Mouse (Mus musculus): ENCODE data around the gene Ets2. TPM values are rescaled to one million over a fixed set of nuclear protein-coding genes. Genes with fewer than 3 reads are reported as not detected.
A peak's percentile ranks its signal among the peaks of the same experiment; 100 is the strongest.

Gene Ets2
- polyA plus RNA-seq, 1 experiment = 31.8 TPM

DNA sequence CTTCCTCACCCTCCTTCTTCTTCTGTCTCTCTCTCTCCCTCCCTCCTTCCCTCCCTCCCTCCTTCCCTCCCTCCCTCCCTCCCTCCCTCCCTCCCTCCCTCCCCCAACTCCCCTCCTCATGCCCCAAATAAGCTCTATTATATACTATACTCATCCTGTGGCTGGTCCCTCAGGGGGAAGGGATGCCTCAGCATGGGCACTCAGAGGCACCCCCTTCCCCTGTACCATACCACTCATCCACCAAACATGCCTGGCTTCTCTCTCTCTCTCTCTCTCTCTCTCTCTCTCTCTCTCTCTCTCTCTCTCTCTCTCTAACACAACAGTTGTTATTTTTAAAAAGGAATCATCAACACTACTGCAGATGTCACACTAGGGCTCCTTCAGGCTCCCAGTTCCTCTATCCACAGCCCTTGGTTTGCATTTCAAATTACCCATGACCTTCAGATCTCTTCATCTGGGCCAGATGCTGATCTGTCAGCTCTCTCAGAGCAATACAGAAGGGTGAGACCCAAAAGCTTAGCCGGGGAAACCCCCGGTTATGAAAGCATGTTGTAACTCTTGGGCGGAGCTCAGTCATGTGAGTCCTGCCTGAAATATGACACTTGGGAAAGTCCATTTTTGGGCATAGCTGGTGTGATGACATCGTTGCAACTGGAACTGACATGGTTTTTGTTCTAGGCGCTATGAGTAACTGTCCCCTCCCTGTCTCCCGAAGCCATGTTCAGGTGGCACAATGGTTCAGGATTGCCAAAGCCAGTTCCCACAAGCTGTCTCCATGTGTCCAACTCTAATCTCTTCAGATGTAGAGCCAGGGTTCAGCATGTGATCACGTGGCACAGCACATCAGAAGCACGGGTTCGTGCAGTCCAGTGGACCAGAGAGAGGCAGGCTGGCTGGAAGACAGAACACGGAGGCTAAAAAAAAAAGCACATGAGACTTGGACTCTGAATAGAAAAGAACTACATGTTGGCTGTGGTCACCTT is 26.9 kb downstream of the Ets2 start:
- H3K27me3 ChIP-seq (ENCODE audit: control insufficient read depth, insufficient read depth, low read length) = no peaks in the 10 kb centered on the region
- no peaks in the 10 kb centered on the region for H3K36me3 ChIP-seq (ENCODE audit: control insufficient read depth, insufficient read depth, low read length)
- H3K27ac ChIP-seq (ENCODE audit: insufficient read depth, low read length) = peak overlapping the region; percentile 67
- TF ChIP-seq CTCF (IDR thresholded peaks at IDR 0.05; ENCODE audit: extremely low read depth, insufficient read depth, insufficient read length, insufficient replicate concordance) (no peak), POLR2A (IDR thresholded peaks at IDR 0.05; ENCODE audit: low read depth, low read length) (no peak)
- DNase-seq (ENCODE audit: low read depth in 1 of 2, low spot score in 2 of 2) = peak; percentile 83 to 97
- H3K4me3 ChIP-seq (ENCODE audit: extremely low read depth, insufficient read depth, insufficient read length) = no peak overlapping the region
- H3K4me1 ChIP-seq (ENCODE audit: control insufficient read depth, insufficient read depth, insufficient read length) = peaks cover 13% of the 10 kb centered on the region; the same call in 1 of the 2 replicates
- 18% methylated on average over 10 of the region's 10 CpGs for WGBS

DNA sequence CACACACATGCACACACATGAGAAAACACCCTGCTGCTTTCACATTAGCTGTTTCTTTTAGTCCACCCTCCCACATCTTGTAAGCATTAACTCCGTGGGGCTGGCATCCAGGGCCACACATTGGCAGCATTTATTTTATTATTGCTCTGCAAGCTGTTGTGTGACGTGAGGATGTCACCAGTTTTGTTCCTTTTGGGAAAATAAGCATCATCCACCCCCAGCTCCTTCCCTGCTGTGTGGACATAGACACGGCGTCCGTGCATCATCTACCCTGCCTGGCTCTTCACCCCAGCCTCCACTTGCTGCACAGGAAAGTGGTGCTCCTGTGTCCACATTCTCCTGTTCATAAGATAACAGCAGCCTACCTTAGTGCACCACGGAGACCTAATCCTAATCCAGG is 27.9 kb downstream of the Ets2 start:
- Histone ChIP-seq H3K4me3 (ENCODE audit: extremely low read depth, insufficient read depth, insufficient read length) (no peak overlapping the region), H3K27me3 (ENCODE audit: control insufficient read depth, insufficient read depth, low read length) (no peaks in the 10 kb centered on the region), H3K27ac (ENCODE audit: insufficient read depth, low read length) (no peak overlapping the region), H3K36me3 (ENCODE audit: control insufficient read depth, insufficient read depth, low read length) (no peaks in the 10 kb centered on the region), H3K4me1 (ENCODE audit: control insufficient read depth, insufficient read depth, insufficient read length) (peaks cover 14% of the 10 kb centered on the region; the same call in 1 of the 2 replicates)
- no peak for TF ChIP-seq POLR2A (IDR thresholded peaks at IDR 0.05; ENCODE audit: low read depth, low read length)
- TF ChIP-seq CTCF (IDR thresholded peaks at IDR 0.05; ENCODE audit: extremely low read depth, insufficient read depth, insufficient read length, insufficient replicate concordance) = no peak
- DNase-seq (ENCODE audit: low read depth in 1 of 2, low spot score in 2 of 2) = no peak
- WGBS = 81% methylated on average over 6 of the region's 6 CpGs

DNA sequence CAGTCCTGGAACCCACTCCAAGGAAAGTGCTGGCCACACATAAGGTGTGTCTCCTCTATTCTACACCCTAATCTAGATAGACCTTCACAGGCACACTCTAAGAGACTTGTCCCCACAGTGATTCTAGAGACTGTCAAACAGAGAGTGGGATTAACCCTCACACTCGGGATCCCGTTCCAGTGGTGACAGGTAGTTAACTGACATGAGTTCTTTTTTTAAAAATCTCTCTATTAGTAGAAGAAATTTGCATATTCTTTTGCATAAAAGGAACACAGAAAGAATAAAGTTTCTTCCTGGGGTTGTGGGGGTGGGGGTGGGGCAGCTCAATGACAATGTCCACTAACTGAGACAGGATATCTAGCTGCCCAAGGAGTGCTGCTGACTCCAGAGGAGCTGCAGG is 32.9 kb downstream of the Ets2 start:
- 61% methylated on average over 2 of the region's 2 CpGs for WGBS
- Histone ChIP-seq H3K4me3 (ENCODE audit: extremely low read depth, insufficient read depth, insufficient read length) (no peak overlapping the region), H3K27me3 (ENCODE audit: control insufficient read depth, insufficient read depth, low read length) (no peaks in the 10 kb centered on the region), H3K4me1 (ENCODE audit: control insufficient read depth, insufficient read depth, insufficient read length) (peaks cover 6% of the 10 kb centered on the region; the same call in 1 of the 2 replicates), H3K27ac (ENCODE audit: insufficient read depth, low read length) (no peak overlapping the region), H3K36me3 (ENCODE audit: control insufficient read depth, insufficient read depth, low read length) (no peaks in the 10 kb centered on the region)
- DNase-seq (ENCODE audit: low read depth in 1 of 2, low spot score in 2 of 2) = no peak
- TF ChIP-seq CTCF (IDR thresholded peaks at IDR 0.05; ENCODE audit: extremely low read depth, insufficient read depth, insufficient read length, insufficient replicate concordance) = no peak
- TF ChIP-seq POLR2A (IDR thresholded peaks at IDR 0.05; ENCODE audit: low read depth, low read length) = no peak

- TF ChIP-seq CTCF (IDR thresholded peaks at IDR 0.05; ENCODE audit: extremely low read depth, insufficient read depth, insufficient read length, insufficient replicate concordance) = no peak
- TF ChIP-seq POLR2A (IDR thresholded peaks at IDR 0.05; ENCODE audit: low read depth, low read length) = no peak
- H3K27me3 ChIP-seq (ENCODE audit: control insufficient read depth, insufficient read depth, low read length) = no peaks in the 10 kb centered on the region
Observed at GRCm38 (mm10) chr16:95736059-95736458, 34.2 kb downstream of the Ets2 start.

GRCm38 (mm10) chr16:95736470-95736869 is 34.6 kb downstream of the Ets2 start:
- H3K4me1 ChIP-seq (ENCODE audit: control insufficient read depth, insufficient read depth, insufficient read length) = peaks cover 3% of the 10 kb centered on the region; the same call in 1 of the 2 replicates
- no peak for DNase-seq (ENCODE audit: low read depth in 1 of 2, low spot score in 2 of 2)
- WGBS = 91% methylated on average over 6 of the region's 6 CpGs
- TF ChIP-seq CTCF (IDR thresholded peaks at IDR 0.05; ENCODE audit: extremely low read depth, insufficient read depth, insufficient read length, insufficient replicate concordance) = no peak
- TF ChIP-seq POLR2A (IDR thresholded peaks at IDR 0.05; ENCODE audit: low read depth, low read length) = no peak
- H3K27me3 ChIP-seq (ENCODE audit: control insufficient read depth, insufficient read depth, low read length) = no peaks in the 10 kb centered on the region
- H3K36me3 ChIP-seq (ENCODE audit: control insufficient read depth, insufficient read depth, low read length) = no peaks in the 10 kb centered on the region
- H3K27ac ChIP-seq (ENCODE audit: insufficient read depth, low read length) = no peak overlapping the region
- no peak overlapping the region for H3K4me3 ChIP-seq (ENCODE audit: extremely low read depth, insufficient read depth, insufficient read length)

More at GRCm38 (mm10) chr16:95736059-95736458, 34.2 kb downstream of the Ets2 start:
- Histone ChIP-seq H3K36me3 (ENCODE audit: control insufficient read depth, insufficient read depth, low read length) (no peaks in the 10 kb centered on the region), H3K27ac (ENCODE audit: insufficient read depth, low read length) (no peak overlapping the region), H3K4me3 (ENCODE audit: extremely low read depth, insufficient read depth, insufficient read length) (no peak overlapping the region), H3K4me1 (ENCODE audit: control insufficient read depth, insufficient read depth, insufficient read length) (peaks cover 3% of the 10 kb centered on the region; the same call in 1 of the 2 replicates)
- DNase-seq (ENCODE audit: low read depth in 1 of 2, low spot score in 2 of 2) = no peak

GRCm38 (mm10) chr16:95739522-95739921 is 37.6 kb downstream of the Ets2 start:
- H3K27me3 ChIP-seq (ENCODE audit: control insufficient read depth, insufficient read depth, low read length) = no peaks in the 10 kb centered on the region
- DNase-seq (ENCODE audit: low read depth in 1 of 2, low spot score in 2 of 2) = no peak
- no peak overlapping the region for H3K4me3 ChIP-seq (ENCODE audit: extremely low read depth, insufficient read depth, insufficient read length)
- H3K36me3 ChIP-seq (ENCODE audit: control insufficient read depth, insufficient read depth, low read length) = no peaks in the 10 kb centered on the region
- no peak for TF ChIP-seq CTCF (IDR thresholded peaks at IDR 0.05; ENCODE audit: extremely low read depth, insufficient read depth, insufficient read length, insufficient replicate concordance)
- TF ChIP-seq POLR2A (IDR thresholded peaks at IDR 0.05; ENCODE audit: low read depth, low read length) = no peak
- 80% methylated on average over 6 of the region's 6 CpGs for WGBS
- no peak overlapping the region for H3K27ac ChIP-seq (ENCODE audit: insufficient read depth, low read length)
- no peaks in the 10 kb centered on the region; the same call in 1 of the 2 replicates for H3K4me1 ChIP-seq (ENCODE audit: control insufficient read depth, insufficient read depth, insufficient read length)

DNA sequence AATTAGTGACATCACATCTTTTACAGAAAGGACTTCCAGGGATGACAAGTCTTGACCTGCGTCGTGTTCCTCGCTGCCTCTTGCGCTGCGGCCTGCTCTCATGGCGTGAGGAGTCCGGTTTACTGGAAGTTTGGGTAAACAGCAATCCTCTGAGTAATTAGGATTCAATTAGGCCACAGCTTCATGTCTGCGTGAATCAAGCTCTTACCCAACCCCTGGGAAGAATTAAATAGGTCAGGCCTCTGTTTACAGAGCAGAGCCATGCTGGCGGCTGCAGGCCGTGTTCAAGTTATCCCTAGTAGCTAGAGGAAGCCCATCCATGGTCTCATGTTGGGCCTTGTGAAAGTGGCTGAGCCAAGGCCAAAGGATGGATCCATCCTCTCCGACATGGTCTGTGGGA is 39.5 kb downstream of the Ets2 start:
- Histone ChIP-seq H3K27me3 (ENCODE audit: control insufficient read depth, insufficient read depth, low read length) (no peaks in the 10 kb centered on the region), H3K4me1 (ENCODE audit: control insufficient read depth, insufficient read depth, insufficient read length) (no peaks in the 10 kb centered on the region; the same call in 1 of the 2 replicates), H3K36me3 (ENCODE audit: control insufficient read depth, insufficient read depth, low read length) (no peaks in the 10 kb centered on the region), H3K4me3 (ENCODE audit: extremely low read depth, insufficient read depth, insufficient read length) (no peak overlapping the region), H3K27ac (ENCODE audit: insufficient read depth, low read length) (no peak overlapping the region)
- no peak for DNase-seq (ENCODE audit: low read depth in 1 of 2, low spot score in 2 of 2)
- no peak for TF ChIP-seq CTCF (IDR thresholded peaks at IDR 0.05; ENCODE audit: extremely low read depth, insufficient read depth, insufficient read length, insufficient replicate concordance)
- TF ChIP-seq POLR2A (IDR thresholded peaks at IDR 0.05; ENCODE audit: low read depth, low read length) = no peak
- WGBS = 94% methylated on average over 11 of the region's 11 CpGs

All from spleen, adult 2 months (tissue).